Mouse (Mus musculus) cortical plate, adult 2 months (tissue): ENCODE measurements at regions not wholly inside any gene's neighbourhood (a gene's known extent, or its start where the extent isn't known, plus 50 kb on each side); places are given as distances from the start of the nearest gene placed in this dataset.

Experiments
- H3K27ac ChIP-seq: fragments of 200-500 bp; 2 replicates; pipeline ENCODE4 v1.5.1; 2012; ENCODE audit warnings: low read length, control low read depth, inconsistent platforms; ENCODE audit not compliant: insufficient read depth
- H3K4me1 ChIP-seq: fragments of 200-500 bp; 2 replicates; pipeline ENCODE4 v1.6.1; 2011; ENCODE audit warnings: low read length; ENCODE audit not compliant: control insufficient read depth, insufficient read depth
- H3K4me3 ChIP-seq: fragments of 200-500 bp; 2 replicates; pipeline ENCODE4 v1.5.1; 2011; ENCODE audit warnings: mild to moderate bottlenecking, low read length, control low read depth; ENCODE audit not compliant: insufficient read depth
- CTCF ChIP-seq: fragments of 200-500 bp; IDR thresholded peaks from 2 replicates; pipeline ENCODE4 v1.5.1; 2011; ENCODE audit warnings: mild to moderate bottlenecking, control low read depth, low read length; ENCODE audit not compliant: insufficient read depth; ENCODE audit errors: extremely low read depth
- POLR2A ChIP-seq: fragments of 200-500 bp; IDR thresholded peaks from 2 replicates; pipeline ENCODE4 v1.6.1; 2011; ENCODE audit warnings: mild to moderate bottlenecking, low read length, control low read depth; ENCODE audit not compliant: insufficient read depth; ENCODE audit errors: extremely low read depth

- H3K4me1 ChIP-seq, result no peaks in the 10 kb centered on the region
- TF ChIP-seq CTCF (no peak), POLR2A (no peak)
- H3K4me3 ChIP-seq, result no peak overlapping the region
- no peak overlapping the region for H3K27ac ChIP-seq
Measured at GRCm38 (mm10) chr13:58495390-58496073, 92.4 kb upstream of the Hnrnpk start.

- Histone ChIP-seq H3K27ac (no peak overlapping the region), H3K4me3 (no peak overlapping the region), H3K4me1 (no peaks in the 10 kb centered on the region)
- TF ChIP-seq POLR2A (no peak), CTCF (no peak)
Measured at GRCm38 (mm10) chr13:58494726-58495125, 91.6 kb upstream of the Hnrnpk start.

- Histone ChIP-seq H3K4me1 (no peaks in the 10 kb centered on the region), H3K27ac (no peak overlapping the region), H3K4me3 (no peak overlapping the region)
- TF ChIP-seq CTCF (no peak), POLR2A (no peak)
Measured at GRCm38 (mm10) chr13:58490829-58491228, 87.7 kb upstream of the Hnrnpk start.

- Histone ChIP-seq H3K4me1 (no peaks in the 10 kb centered on the region), H3K27ac (no peak overlapping the region), H3K4me3 (no peak overlapping the region)
- TF ChIP-seq POLR2A (no peak), CTCF (no peak)
Measured at GRCm38 (mm10) chr13:58485011-58485410, 81.9 kb upstream of the Hnrnpk start.

GRCm38 (mm10) chr13:58482701-58483100 lies 79.6 kb upstream of the Hnrnpk start:
- Histone ChIP-seq H3K27ac (no peak overlapping the region), H3K4me3 (no peak overlapping the region), H3K4me1 (no peaks in the 10 kb centered on the region)
- TF ChIP-seq POLR2A (no peak), CTCF (no peak)

GRCm38 (mm10) chr13:58480928-58481598 lies 77.9 kb upstream of the Hnrnpk start:
- no peak for TF ChIP-seq POLR2A
- no peak for TF ChIP-seq CTCF
- Histone ChIP-seq H3K27ac (no peak overlapping the region), H3K4me3 (no peak overlapping the region), H3K4me1 (no peaks in the 10 kb centered on the region)

GRCm38 (mm10) chr13:58480388-58480927 lies 77.3 kb upstream of the Hnrnpk start:
- no peak overlapping the region for H3K27ac ChIP-seq
- no peaks in the 10 kb centered on the region for H3K4me1 ChIP-seq
- no peak for TF ChIP-seq CTCF
- TF ChIP-seq POLR2A, result no peak
- H3K4me3 ChIP-seq, result no peak overlapping the region

- TF ChIP-seq POLR2A (no peak), CTCF (no peak)
- Histone ChIP-seq H3K4me3 (no peak overlapping the region), H3K4me1 (no peaks in the 10 kb centered on the region), H3K27ac (no peak overlapping the region)
Measured at GRCm38 (mm10) chr13:58478438-58478837, 75.3 kb upstream of the Hnrnpk start.

GRCm38 (mm10) chr13:58477253-58477652 lies 74.1 kb upstream of the Hnrnpk start:
- Histone ChIP-seq H3K27ac (no peak overlapping the region), H3K4me3 (no peak overlapping the region), H3K4me1 (no peaks in the 10 kb centered on the region)
- TF ChIP-seq CTCF, result no peak
- TF ChIP-seq POLR2A, result no peak

- no peaks in the 10 kb centered on the region for H3K4me1 ChIP-seq
- no peak overlapping the region for H3K27ac ChIP-seq
- TF ChIP-seq CTCF (no peak), POLR2A (no peak)
- H3K4me3 ChIP-seq, result no peak overlapping the region
Measured at GRCm38 (mm10) chr13:58476033-58476830, 73.1 kb upstream of the Hnrnpk start.

GRCm38 (mm10) chr13:58475495-58475894 lies 72.4 kb upstream of the Hnrnpk start:
- no peak for TF ChIP-seq CTCF
- TF ChIP-seq POLR2A, result no peak
- H3K27ac ChIP-seq, result no peak overlapping the region
- no peak overlapping the region for H3K4me3 ChIP-seq
- no peaks in the 10 kb centered on the region for H3K4me1 ChIP-seq
